Mouse (Mus musculus): ENCODE measurements around the gene Fbxo34.

DNA sequence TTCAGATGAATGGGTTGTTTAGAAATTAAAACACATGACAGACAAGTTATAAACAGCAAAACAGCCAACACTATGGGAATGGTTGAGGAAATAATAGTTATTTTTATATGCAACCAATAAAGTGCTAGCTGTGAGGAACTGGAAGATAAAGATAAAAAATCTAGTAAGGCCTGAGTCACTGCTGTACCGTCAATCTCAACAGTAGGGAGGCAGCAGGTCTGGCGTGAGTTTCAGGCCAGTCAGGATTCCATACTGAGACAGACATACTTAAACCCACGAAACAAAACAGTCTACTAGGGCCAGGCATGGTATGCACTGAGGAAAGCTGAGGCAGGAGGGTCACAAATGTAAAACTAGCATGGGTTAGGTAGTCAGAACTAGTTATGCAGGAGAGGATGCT is 78.1 kb downstream of the Fbxo34 start:
- TF ChIP-seq CTCF (IDR thresholded peaks at IDR 0.05; ENCODE audit: insufficient read depth, low read length) (no peak), POLR2A (IDR thresholded peaks at IDR 0.05; ENCODE audit: borderline replicate concordance, extremely low read depth, low read depth, low read length) (no peak)

All from lung, adult 2 months (tissue).